In the genomic region with DNA sequence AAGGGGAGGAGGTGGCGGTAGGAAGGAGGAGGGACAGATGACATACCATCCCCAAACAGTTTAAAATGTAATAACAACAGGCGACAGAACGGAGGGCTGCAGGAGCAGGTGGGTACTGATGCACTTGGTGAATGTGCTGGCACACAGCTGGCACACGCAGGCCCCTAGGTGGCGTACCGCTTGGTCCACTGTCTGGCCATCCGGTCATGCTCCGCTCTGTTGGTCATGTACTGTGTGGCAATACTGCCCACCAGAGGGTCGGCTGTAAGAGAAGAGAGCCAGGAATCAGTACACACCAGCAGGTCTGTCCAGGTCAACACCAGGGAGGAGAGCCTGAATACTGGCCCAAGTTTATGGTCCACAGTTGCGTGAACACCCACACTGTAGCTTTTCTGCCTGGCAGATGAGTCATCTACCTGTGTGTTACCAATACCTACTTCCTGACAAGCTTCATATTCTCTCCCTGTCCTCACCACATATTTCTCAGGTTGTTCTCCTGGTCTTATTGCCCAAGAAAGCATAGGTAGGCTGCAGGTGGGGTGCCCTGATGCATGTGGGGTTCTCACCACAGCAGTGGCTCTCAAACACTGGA, we compare ENCODE assay signal across 12 mouse cellular contexts.
DNase-seq lines count a peak whose midpoint lies in the region; ATAC-seq and TF ChIP-seq lines count a peak whose summit lies in the region.
"Had no signal": no experiment of that assay in that cellular context is flagged by ENCODE, and none has a peak within 500 bp of the region (broad histone marks: within the 10 kb centered on the region; RNA-seq: fewer than 3 reads in every experiment).

No protein-coding gene starts in this region.

- no peak overlapping the region for H3K9ac ChIP-seq in embryonic facial prominence, embryonic 12.5 days
- H3K9ac ChIP-seq in forebrain, postnatal 0 days: no peak overlapping the region
- no peak overlapping the region for H3K9ac ChIP-seq in midbrain, embryonic 13.5 days (replicated peaks)
- H3K9ac ChIP-seq: heart, embryonic 15.5 days had no signal

- no peak overlapping the region for H3K27ac ChIP-seq in embryonic facial prominence, embryonic 12.5 days
- H3K27ac ChIP-seq in forebrain, postnatal 0 days (ENCODE audit: low read depth, low read length): no peak overlapping the region
- H3K27ac ChIP-seq in midbrain, embryonic 13.5 days: no peak overlapping the region
- H3K27ac ChIP-seq: heart, embryonic 15.5 days had no signal

- H3K9me3 ChIP-seq in embryonic facial prominence, embryonic 12.5 days: no peaks in the 10 kb centered on the region
- H3K9me3 ChIP-seq in forebrain, postnatal 0 days (ENCODE audit: low read length): no peaks in the 10 kb centered on the region
- no peaks in the 10 kb centered on the region for H3K9me3 ChIP-seq in midbrain, embryonic 13.5 days
- H3K9me3 ChIP-seq: heart, embryonic 15.5 days had no signal

- peaks cover 3% of the 10 kb centered on the region; the same call in 1 of the 2 replicates for H3K4me1 ChIP-seq in embryonic facial prominence, embryonic 12.5 days
- H3K4me1 ChIP-seq in forebrain, postnatal 0 days (ENCODE audit: insufficient read depth): no peaks in the 10 kb centered on the region
- peaks cover 12% of the 10 kb centered on the region for H3K4me1 ChIP-seq in midbrain, embryonic 13.5 days (replicated peaks)
- H3K4me1 ChIP-seq: heart, embryonic 15.5 days had no signal

- peak; percentile 37 for TF ChIP-seq CTCF in forebrain, postnatal 0 days (IDR thresholded peaks at IDR 0.05; ENCODE audit: low read depth)

- H3K4me3 ChIP-seq in embryonic facial prominence, embryonic 12.5 days: no peak overlapping the region
- H3K4me3 ChIP-seq in forebrain, postnatal 0 days (ENCODE audit: low read depth, low read length): no peak overlapping the region
- no peak overlapping the region for H3K4me3 ChIP-seq in midbrain, embryonic 13.5 days (replicated peaks)
- H3K4me3 ChIP-seq: heart, embryonic 15.5 days had no signal

- H3K4me2 ChIP-seq in embryonic facial prominence, embryonic 12.5 days (replicated peaks): no peak overlapping the region
- no peak overlapping the region for H3K4me2 ChIP-seq in forebrain, postnatal 0 days (ENCODE audit: low read depth)
- H3K4me2 ChIP-seq in midbrain, embryonic 13.5 days (replicated peaks): no peak overlapping the region
- H3K4me2 ChIP-seq: heart, embryonic 15.5 days; liver, embryonic 11.5 days had no signal

- no peaks in the 10 kb centered on the region for H3K36me3 ChIP-seq in embryonic facial prominence, embryonic 12.5 days
- no peaks in the 10 kb centered on the region for H3K36me3 ChIP-seq in forebrain, postnatal 0 days (ENCODE audit: insufficient read depth)
- no peaks in the 10 kb centered on the region for H3K36me3 ChIP-seq in midbrain, embryonic 13.5 days
- H3K36me3 ChIP-seq: heart, embryonic 15.5 days had no signal

- H3K27me3 ChIP-seq in embryonic facial prominence, embryonic 12.5 days: no peaks in the 10 kb centered on the region
- H3K27me3 ChIP-seq in forebrain, postnatal 0 days (ENCODE audit: insufficient read depth, low read length): no peaks in the 10 kb centered on the region
- no peaks in the 10 kb centered on the region for H3K27me3 ChIP-seq in midbrain, embryonic 13.5 days
- H3K27me3 ChIP-seq: heart, embryonic 15.5 days had no signal

- peak; percentile 20 to 35 for DNase-seq in kidney, postnatal 4 days
- DNase-seq in kidney, adult 8-10 months: no peak
- no peak for DNase-seq in forebrain, postnatal 0 days
- no peak for DNase-seq in right cerebral cortex, postnatal 4 days
- DNase-seq in liver: no peak
- DNase-seq in T-cell, adult 2 months (ENCODE audit: low spot score): no peak
- DNase-seq: adrenal gland, adult 2 months; cerebellum, adult 2 months had no signal

- ATAC-seq in embryonic facial prominence, embryonic 12.5 days (ENCODE audit: insufficient number of reproducible peaks, insufficient read depth, low FRiP score, low TSS enrichment): peak; percentile 42
- peak; percentile 38; the same call in 1 of the 2 replicates for ATAC-seq in forebrain, postnatal 0 days
- peak; percentile 59 for ATAC-seq in midbrain, embryonic 13.5 days

- WGBS in embryonic facial prominence, embryonic 12.5 days: 92% methylated on average over 10 of the region's 10 CpGs
- WGBS in forebrain, postnatal 0 days: 69% methylated on average over 10 of the region's 10 CpGs
- WGBS in midbrain, embryonic 13.5 days: 89% methylated on average over 10 of the region's 10 CpGs

Comparison
In these comparisons a context has a peak if more than half of its experiments do, and no peak if none do; other contexts are left out.
1. DNase-seq: peak in kidney, postnatal 4 days (2 of 2); none in kidney, adult 8-10 months (0 of 2), forebrain, postnatal 0 days (single experiment), right cerebral cortex, postnatal 4 days (single experiment), liver (single experiment) and T-cell, adult 2 months (single experiment).
2. Peak in every context shown above with its lines, with median percentiles within 50 percentile points of each other: ATAC-seq.